Mouse (Mus musculus): ENCODE measurements around the gene Syngr1. TPM values are rescaled to one million over a fixed set of nuclear protein-coding genes. Genes with fewer than 3 reads are reported as not detected.

Gene Syngr1
- total RNA-seq, 2 experiments from 2014 or later: 46.1 to 46.4 TPM

DNA sequence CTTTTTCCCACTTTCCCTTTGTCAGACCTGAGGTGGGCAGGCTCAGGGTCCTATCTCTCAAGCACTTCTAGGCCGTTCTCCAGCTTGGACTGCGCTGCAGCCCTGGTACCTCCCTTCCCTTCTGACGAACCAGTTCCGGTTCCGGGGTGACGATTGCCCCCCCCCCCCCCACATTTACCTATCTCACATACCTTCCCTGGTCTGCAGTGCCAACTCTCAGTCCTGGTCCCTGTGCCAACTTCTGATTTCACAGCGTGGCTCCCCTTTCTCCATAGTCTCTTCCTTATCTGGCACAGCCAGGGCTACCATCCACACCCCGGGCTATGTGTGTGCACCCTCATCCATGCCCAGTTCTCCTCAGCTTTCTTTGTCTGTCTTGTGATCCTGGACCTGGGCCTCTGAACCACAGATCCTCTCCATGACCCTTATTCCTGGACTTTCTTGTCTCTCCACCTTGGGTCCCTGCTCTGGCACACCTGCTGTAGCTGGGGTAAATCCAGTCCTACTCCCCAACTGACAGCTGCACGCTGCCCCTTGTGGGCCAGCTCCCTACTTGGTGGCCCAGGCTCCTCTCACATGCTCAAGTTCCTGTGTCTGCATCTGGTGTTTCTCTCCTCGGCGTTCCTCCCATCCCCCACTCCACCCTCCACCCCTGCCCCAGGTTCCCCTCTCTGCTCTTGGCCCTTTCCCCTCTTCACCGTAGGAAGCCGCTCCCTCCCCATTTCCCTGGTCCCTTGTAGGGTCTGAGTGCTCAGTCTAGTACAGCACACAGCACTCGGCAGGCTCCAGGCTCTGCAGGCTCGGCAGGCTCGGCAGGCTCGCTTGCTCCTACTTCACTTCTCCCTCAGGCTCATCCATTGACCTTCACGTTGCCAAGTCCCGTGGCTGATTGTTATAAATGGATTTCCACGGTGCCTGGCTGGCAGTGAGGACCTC is 6.1 kb downstream of the Syngr1 start:
- Histone ChIP-seq H3K4me3 (no peak overlapping the region), H3K27ac (peak overlapping the region; percentile 0; the same call in 1 of the 2 replicates)
- TF ChIP-seq CTCF (IDR thresholded peaks at IDR 0.05): no peak
- DNase-seq: peak; percentile 59
- intact Hi-C loops (cut with DNase I): no loop called here

DNA sequence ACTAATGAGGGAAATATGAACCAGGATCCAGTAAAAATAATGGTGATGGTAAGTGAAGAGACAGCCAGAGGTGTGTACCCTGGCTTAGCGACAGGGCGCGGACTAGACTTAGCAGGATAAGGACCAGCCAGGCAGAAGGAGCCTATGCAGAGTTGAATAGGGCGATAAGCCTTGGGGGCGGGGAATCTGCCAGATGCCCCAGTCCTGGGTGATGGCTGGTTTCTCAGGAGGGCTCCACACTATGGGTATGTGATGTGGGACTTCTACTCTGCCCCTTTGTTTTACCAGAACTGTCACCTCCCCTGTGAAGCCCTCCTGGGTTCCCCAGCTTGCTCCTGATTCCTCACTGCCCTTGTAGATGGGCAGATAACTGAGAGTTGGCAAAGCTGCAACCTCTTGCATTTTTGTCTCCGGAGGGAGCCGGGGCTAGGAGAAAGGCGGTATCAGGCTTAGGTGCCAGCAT is 6.9 kb downstream of the Syngr1 start:
- Histone ChIP-seq H3K4me3 (no peak overlapping the region), H3K27ac (no peak overlapping the region; the same call in 1 of the 2 replicates)
- no peak for TF ChIP-seq CTCF (IDR thresholded peaks at IDR 0.05)
- DNase-seq: no peak
- intact Hi-C loops (cut with DNase I): no loop called here

DNA sequence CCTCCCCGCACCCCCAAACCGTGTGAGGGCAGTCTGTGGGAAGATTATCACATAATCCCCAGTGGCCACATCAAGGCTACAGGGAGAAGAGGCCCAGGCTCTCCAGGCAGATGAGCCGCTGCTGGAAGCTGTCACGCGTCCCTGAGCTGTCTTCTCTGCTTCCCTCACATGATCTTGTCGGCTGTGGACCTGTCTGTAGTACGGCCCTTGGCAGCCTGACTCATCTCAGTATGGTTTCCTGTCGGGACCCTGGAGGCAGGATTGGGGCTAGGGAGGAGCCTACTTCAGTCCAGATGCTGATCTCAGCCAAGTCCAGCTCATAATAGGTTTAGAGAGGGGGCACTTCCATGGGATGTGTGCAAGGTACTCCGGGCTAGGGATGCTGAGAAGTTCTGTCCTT is 7.7 kb downstream of the Syngr1 start:
- Histone ChIP-seq H3K4me3 (no peak overlapping the region), H3K27ac (0 out of 2 replicates have a peak overlapping the region, but pooled peaks have one; percentile 2)
- DNase-seq: no peak
- intact Hi-C loops (cut with DNase I): no loop called here
- TF ChIP-seq CTCF (IDR thresholded peaks at IDR 0.05): no peak

DNA sequence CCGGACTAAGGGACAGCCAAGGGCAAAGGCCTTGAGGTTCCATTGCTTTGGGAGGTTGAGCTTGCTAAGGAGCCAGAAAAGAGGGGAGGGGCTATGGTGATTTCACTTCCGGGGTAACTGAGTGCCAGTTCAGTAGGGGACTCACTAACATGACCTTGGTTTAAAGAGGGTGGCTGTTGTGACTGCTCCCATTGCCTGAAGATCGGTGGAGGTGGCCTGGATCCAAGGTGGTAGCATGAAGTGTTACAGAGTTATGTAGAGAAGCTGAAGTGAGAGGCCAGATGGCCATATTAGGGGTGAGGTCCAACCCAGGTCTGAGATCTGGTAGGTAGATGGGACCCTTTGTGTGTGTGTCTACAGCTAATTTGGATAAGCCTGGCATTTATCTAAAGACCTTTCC is 8.3 kb downstream of the Syngr1 start:
- Histone ChIP-seq H3K4me3 (no peak overlapping the region), H3K27ac (no peak overlapping the region)
- TF ChIP-seq CTCF (IDR thresholded peaks at IDR 0.05): no peak
- DNase-seq: no peak
- intact Hi-C loops (cut with DNase I): no loop called here

DNA sequence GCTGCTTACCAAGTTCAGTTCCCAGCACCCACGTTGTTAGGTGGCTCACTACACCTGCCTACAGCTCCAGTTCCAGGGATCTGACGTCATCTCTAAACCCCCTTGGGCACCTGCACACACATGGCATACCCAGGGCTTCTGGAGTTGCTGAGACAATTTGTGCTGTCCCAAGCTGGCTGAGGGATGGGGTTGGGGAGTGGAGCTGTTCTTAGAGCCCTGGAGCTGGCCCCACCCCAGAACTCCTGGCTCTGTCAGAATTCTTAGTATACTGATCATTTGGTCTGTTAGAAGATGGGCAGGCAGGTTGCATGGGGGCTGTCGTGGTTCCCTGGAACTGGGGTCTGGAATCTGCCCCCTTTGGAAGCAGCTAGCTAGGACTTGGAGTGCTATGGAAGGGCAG is 9.1 kb downstream of the Syngr1 start:
- TF ChIP-seq CTCF (IDR thresholded peaks at IDR 0.05): no peak
- intact Hi-C loops (cut with DNase I): no loop called here
- no peak for DNase-seq
- Histone ChIP-seq H3K4me3 (no peak overlapping the region), H3K27ac (no peak overlapping the region)

DNA sequence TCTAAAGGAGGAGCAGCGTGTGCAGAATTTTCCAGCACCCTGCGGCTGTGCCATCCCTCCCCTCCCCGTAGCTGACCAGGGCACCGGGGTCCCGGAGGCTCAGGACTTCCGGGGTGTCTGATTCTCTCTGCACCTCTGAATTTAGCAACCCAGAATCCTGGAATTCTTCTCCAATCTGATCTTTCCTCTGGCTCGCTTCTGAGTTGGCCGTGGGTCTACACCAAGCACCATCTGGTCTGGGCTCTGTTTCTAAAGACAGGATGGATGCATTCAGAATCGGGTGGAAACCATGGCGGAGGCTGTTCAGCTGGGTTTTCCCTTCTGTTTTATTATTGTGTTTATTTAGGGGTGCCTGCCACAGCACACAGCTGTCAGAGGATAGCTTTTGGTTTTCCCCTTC is 9.7 kb downstream of the Syngr1 start:
- intact Hi-C loops (cut with DNase I): no loop called here
- no peak for DNase-seq
- Histone ChIP-seq H3K4me3 (no peak overlapping the region), H3K27ac (no peak overlapping the region)
- no peak for TF ChIP-seq CTCF (IDR thresholded peaks at IDR 0.05)

DNA sequence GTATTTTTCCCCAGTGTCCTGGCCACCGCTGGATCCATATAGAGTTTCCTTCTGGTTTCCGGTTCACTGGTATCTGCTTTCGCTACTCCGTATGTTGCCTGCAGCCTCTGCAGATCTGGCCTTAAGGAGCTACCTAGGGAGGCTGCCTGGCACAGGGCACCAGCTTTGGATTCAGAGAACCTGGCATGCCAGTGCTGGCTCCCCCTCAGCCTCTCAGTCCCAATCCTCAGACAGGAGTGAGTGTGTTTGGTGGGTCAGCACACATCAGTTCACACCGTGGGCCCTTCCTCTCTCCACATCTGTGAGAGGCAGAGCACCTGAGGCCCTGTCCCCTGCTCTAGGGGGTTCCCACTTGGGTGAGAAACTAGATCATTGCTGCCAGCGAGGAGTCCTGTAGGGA is 10.4 kb downstream of the Syngr1 start:
- no peak for TF ChIP-seq CTCF (IDR thresholded peaks at IDR 0.05)
- intact Hi-C loops (cut with DNase I): no loop called here
- no peak for DNase-seq
- H3K4me3 ChIP-seq: no peak overlapping the region
- H3K27ac ChIP-seq: no peak overlapping the region

DNA sequence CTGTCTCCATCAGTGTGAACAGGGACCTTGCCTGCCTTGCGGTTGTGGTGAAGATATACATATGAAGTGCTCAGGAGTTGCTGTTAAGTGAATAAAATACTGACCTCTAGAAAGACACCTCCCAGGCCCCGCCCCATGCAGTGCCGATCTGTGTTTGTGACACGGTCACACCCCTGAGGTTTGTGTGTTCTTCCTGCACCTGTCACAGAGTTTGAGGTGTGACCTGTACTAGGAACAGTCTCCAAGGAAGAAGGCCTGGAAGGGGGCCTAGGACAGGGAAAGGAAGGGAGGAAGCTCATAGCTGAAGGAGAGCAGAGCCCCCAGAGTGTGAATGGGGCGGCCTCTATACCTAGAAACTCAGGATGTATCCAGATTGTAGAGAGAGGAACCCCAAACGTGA is 11.4 kb downstream of the Syngr1 start:
- Histone ChIP-seq H3K27ac (no peak overlapping the region), H3K4me3 (no peak overlapping the region)
- TF ChIP-seq CTCF (IDR thresholded peaks at IDR 0.05): no peak
- intact Hi-C loops (cut with DNase I): no loop called here
- DNase-seq: no peak

DNA sequence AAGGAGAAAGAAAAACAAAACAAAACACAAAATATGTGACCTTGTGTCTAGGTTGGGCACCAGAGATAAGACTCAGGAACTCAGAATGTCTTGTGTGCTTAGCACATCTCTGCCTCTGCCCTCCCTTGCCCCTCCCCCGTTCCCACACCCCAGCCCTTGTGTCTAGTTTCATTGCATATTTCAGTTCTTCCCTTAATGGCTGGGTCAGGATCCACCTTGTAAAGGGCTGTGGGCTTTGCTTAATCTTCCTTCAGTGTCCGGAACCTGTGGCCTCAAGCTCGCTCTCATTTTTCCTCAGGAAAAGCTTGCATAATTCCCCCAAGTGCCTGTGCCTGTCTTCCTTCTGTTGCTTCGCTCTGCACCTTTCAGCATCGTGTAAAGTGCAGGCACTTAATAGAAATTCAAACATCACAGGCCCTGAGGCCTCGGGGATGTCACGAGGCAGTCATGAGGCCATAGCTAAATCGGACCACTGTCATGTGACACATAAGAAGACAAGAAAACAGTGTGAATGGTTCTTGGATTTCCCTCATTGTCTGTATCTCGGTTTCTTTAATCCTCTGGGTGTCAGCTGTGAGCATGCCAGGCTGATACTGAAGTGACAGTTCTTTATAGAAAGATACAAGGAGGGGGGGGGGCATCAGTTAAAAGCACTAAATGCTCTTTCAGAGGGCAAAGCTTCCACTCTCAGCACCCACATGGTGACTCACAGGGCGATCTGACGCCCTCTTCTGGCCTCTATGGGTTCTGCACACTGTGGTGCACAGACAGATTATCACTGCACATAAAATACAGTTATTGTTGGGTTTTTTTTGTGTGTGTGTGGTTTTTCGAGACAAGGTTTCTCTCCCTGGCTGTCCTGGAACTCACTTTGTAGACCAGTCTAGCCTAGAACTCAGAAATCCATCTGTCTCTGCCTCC is 14.6 kb downstream of the Syngr1 start:
- H3K4me3 ChIP-seq: no peak overlapping the region
- intact Hi-C loops (cut with DNase I): no loop called here
- TF ChIP-seq CTCF (IDR thresholded peaks at IDR 0.05): no peak
- no peak for DNase-seq
- H3K27ac ChIP-seq: no peak overlapping the region

DNA sequence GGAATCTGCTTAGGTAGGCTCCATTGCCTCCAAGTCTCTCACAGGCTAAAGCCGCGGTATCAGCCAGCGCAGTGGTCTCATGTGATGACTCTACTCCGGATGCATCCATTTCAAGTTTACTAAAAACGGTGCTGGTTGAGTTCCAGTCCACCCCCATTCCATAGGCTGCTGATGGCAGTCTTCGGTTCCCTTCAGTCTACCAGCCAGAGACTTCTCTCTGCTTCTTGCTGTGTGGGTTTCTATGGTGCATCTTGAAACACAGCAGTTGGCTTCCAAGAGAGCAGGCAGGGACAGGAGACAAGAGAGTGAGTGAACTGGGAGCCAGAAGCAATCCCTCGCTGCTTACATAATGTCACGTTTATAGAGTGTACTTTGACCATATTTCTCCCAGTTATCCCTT is 16.0 kb downstream of the Syngr1 start:
- intact Hi-C loops (cut with DNase I): no loop called here

DNA sequence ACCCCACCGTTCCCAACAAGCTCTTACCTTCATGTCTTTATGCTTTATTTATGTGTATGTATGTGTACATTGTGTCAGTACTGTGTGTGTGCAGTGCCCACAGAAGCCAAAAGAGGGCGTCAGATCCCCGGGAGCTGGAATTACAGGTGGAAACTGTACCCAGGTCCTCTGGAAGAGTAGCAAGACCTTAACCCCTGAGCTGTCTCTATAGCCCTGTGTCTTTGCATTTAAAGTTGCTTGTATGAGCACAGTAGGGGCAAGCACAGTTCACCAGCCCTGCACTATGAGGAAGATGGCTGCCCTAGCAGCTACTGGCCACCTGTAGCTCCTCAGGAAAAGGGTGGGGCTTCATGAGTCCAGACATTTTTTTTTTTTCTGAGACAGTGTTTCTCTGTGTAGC is 16.4 kb downstream of the Syngr1 start:
- H3K4me3 ChIP-seq: no peak overlapping the region
- no peak for DNase-seq

More for the DNA sequence above, 16.0 kb downstream of the Syngr1 start:
- DNase-seq: no peak
- H3K27ac ChIP-seq: no peak overlapping the region
- no peak for TF ChIP-seq CTCF (IDR thresholded peaks at IDR 0.05)
- no peak overlapping the region for H3K4me3 ChIP-seq

DNA sequence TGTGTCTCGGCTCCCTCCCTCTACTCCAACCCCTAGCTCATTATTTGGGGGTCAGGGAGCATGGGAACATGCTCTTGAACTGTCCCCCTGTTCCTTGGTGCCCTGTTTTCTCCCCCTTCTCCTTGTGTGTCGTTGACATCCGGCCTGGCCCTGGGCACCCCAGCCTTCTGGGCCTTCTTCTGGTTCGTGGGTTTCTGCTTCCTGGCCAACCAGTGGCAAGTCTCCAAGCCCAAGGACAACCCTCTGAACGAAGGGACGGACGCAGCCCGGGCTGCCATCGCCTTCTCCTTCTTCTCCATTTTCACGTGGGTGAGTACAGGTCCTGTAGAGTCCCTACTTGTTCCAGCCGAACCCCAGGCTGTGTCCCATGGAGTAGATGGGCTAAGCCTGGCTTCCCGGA is 20.3 kb downstream of the Syngr1 start:
- no peak overlapping the region for H3K4me3 ChIP-seq
- DNase-seq: no peak
- no peak for TF ChIP-seq CTCF (IDR thresholded peaks at IDR 0.05)
- no peak overlapping the region for H3K27ac ChIP-seq
- intact Hi-C loops (cut with DNase I): no loop called here

More for the DNA sequence above, 16.4 kb downstream of the Syngr1 start:
- H3K27ac ChIP-seq: no peak overlapping the region
- no peak for TF ChIP-seq CTCF (IDR thresholded peaks at IDR 0.05)
- intact Hi-C loops (cut with DNase I): no loop called here

DNA sequence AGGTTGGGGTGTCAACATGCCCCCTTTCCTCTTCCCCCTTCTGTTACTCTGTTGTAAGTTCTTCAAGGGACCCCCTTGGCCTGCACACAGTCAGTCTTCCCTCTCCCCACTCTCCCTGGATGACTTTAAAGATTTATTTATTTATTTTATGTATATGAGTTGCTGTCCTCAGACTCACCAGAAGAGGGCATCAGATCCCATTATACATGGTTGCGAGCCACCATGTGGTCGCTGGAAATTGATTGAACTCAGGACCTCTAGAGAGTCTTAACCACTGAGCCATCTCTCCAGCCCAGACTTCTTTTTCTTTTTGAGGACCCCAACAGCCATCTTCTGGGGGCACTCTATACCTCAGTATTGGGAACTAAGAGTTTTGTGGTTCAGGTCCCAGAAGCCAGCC is 21.4 kb downstream of the Syngr1 start:
- Histone ChIP-seq H3K27ac (no peak overlapping the region), H3K4me3 (no peak overlapping the region)
- TF ChIP-seq CTCF (IDR thresholded peaks at IDR 0.05): peak; percentile 48
- intact Hi-C loops (cut with DNase I): no loop called here
- no peak for DNase-seq

Data from gastrocnemius, adult 2 months (tissue).